Mouse (Mus musculus): ENCODE measurements around the gene Agap1. TPM values are rescaled to one million over a fixed set of nuclear protein-coding genes. Genes with fewer than 3 reads are reported as not detected.

Agap1 gene
- polyA plus RNA-seq, 1 experiment from 2014 or later, result 17.6 TPM

GRCm38 (mm10) chr1:89880193-89880592 lies 425.6 kb downstream of the Agap1 start:
- Histone ChIP-seq H3K4me1 (ENCODE audit: control insufficient read depth, insufficient read depth, low read length) (peaks cover 16% of the 10 kb centered on the region), H3K9me3 (ENCODE audit: control insufficient read depth, low read depth, low read length) (no peaks in the 10 kb centered on the region), H3K27ac (ENCODE audit: low read length) (no peak overlapping the region), H3K9ac (replicated peaks; ENCODE audit: low read depth, low read length) (no peak overlapping the region), H3K4me2 (replicated peaks; ENCODE audit: low read depth, low read length) (no peak overlapping the region), H3K36me3 (ENCODE audit: control insufficient read depth, insufficient read depth, low read length) (no peaks in the 10 kb centered on the region; the same call in 1 of the 2 replicates), H3K27me3 (ENCODE audit: control insufficient read depth, insufficient read depth, low read length) (no peaks in the 10 kb centered on the region), H3K4me3 (ENCODE audit: low read depth, low read length) (no peak overlapping the region)
- 19% methylated on average over 8 of the region's 8 CpGs for WGBS
- no peak for ATAC-seq (ENCODE audit: insufficient number of reproducible peaks, insufficient read depth, low FRiP score, low read depth)

GRCm38 (mm10) chr1:89880834-89881233 lies 426.2 kb downstream of the Agap1 start:
- Histone ChIP-seq H3K4me2 (replicated peaks; ENCODE audit: low read depth, low read length) (no peak overlapping the region), H3K9ac (replicated peaks; ENCODE audit: low read depth, low read length) (no peak overlapping the region), H3K27me3 (ENCODE audit: control insufficient read depth, insufficient read depth, low read length) (no peaks in the 10 kb centered on the region), H3K4me3 (ENCODE audit: low read depth, low read length) (no peak overlapping the region), H3K4me1 (ENCODE audit: control insufficient read depth, insufficient read depth, low read length) (peaks cover 22% of the 10 kb centered on the region), H3K9me3 (ENCODE audit: control insufficient read depth, low read depth, low read length) (no peaks in the 10 kb centered on the region), H3K27ac (ENCODE audit: low read length) (no peak overlapping the region), H3K36me3 (ENCODE audit: control insufficient read depth, insufficient read depth, low read length) (no peaks in the 10 kb centered on the region; the same call in 1 of the 2 replicates)
- ATAC-seq (ENCODE audit: insufficient number of reproducible peaks, insufficient read depth, low FRiP score, low read depth), result no peak
- WGBS, result 70% methylated on average over 10 of the region's 10 CpGs

- Histone ChIP-seq H3K4me1 (ENCODE audit: control insufficient read depth, insufficient read depth, low read length) (peaks cover 22% of the 10 kb centered on the region), H3K9me3 (ENCODE audit: control insufficient read depth, low read depth, low read length) (no peaks in the 10 kb centered on the region), H3K4me2 (replicated peaks; ENCODE audit: low read depth, low read length) (no peak overlapping the region), H3K4me3 (ENCODE audit: low read depth, low read length) (no peak overlapping the region), H3K27me3 (ENCODE audit: control insufficient read depth, insufficient read depth, low read length) (no peaks in the 10 kb centered on the region), H3K27ac (ENCODE audit: low read length) (no peak overlapping the region), H3K9ac (replicated peaks; ENCODE audit: low read depth, low read length) (no peak overlapping the region), H3K36me3 (ENCODE audit: control insufficient read depth, insufficient read depth, low read length) (peaks cover 6% of the 10 kb centered on the region; the same call in 1 of the 2 replicates)
- no peak for ATAC-seq (ENCODE audit: insufficient number of reproducible peaks, insufficient read depth, low FRiP score, low read depth)
- 80% methylated on average over 8 of the region's 8 CpGs for WGBS
Measured at GRCm38 (mm10) chr1:89884335-89884734, 429.7 kb downstream of the Agap1 start.

- WGBS, result 13% methylated on average over 4 of the region's 4 CpGs
- no peak overlapping the region for H3K27ac ChIP-seq (ENCODE audit: low read length)
- ATAC-seq (ENCODE audit: insufficient number of reproducible peaks, insufficient read depth, low FRiP score, low read depth), result peak; percentile 67; the same call in 1 of the 2 replicates
Measured at GRCm38 (mm10) chr1:89885696-89886095, 431.1 kb downstream of the Agap1 start.

GRCm38 (mm10) chr1:89891400-89891799 lies 436.8 kb downstream of the Agap1 start:
- Histone ChIP-seq H3K27ac (ENCODE audit: low read length) (no peak overlapping the region), H3K36me3 (ENCODE audit: control insufficient read depth, insufficient read depth, low read length) (peaks cover 6% of the 10 kb centered on the region; the same call in 1 of the 2 replicates)
- WGBS, result 88% methylated on average over 6 of the region's 6 CpGs

More at GRCm38 (mm10) chr1:89885696-89886095, 431.1 kb downstream of the Agap1 start:
- Histone ChIP-seq H3K4me1 (ENCODE audit: control insufficient read depth, insufficient read depth, low read length) (peaks cover 12% of the 10 kb centered on the region; the same call in 1 of the 2 replicates), H3K4me3 (ENCODE audit: low read depth, low read length) (no peak overlapping the region), H3K36me3 (ENCODE audit: control insufficient read depth, insufficient read depth, low read length) (peaks cover 6% of the 10 kb centered on the region; the same call in 1 of the 2 replicates), H3K9ac (replicated peaks; ENCODE audit: low read depth, low read length) (no peak overlapping the region), H3K9me3 (ENCODE audit: control insufficient read depth, low read depth, low read length) (no peaks in the 10 kb centered on the region), H3K4me2 (replicated peaks; ENCODE audit: low read depth, low read length) (no peak overlapping the region), H3K27me3 (ENCODE audit: control insufficient read depth, insufficient read depth, low read length) (no peaks in the 10 kb centered on the region)

GRCm38 (mm10) chr1:89892281-89892680 lies 437.7 kb downstream of the Agap1 start:
- WGBS, result 51% methylated on average over 7 of the region's 7 CpGs
- Histone ChIP-seq H3K4me2 (replicated peaks; ENCODE audit: low read depth, low read length) (no peak overlapping the region), H3K4me3 (ENCODE audit: low read depth, low read length) (no peak overlapping the region), H3K9me3 (ENCODE audit: control insufficient read depth, low read depth, low read length) (no peaks in the 10 kb centered on the region), H3K9ac (replicated peaks; ENCODE audit: low read depth, low read length) (no peak overlapping the region), H3K27ac (ENCODE audit: low read length) (no peak overlapping the region), H3K27me3 (ENCODE audit: control insufficient read depth, insufficient read depth, low read length) (no peaks in the 10 kb centered on the region), H3K4me1 (ENCODE audit: control insufficient read depth, insufficient read depth, low read length) (no peaks in the 10 kb centered on the region), H3K36me3 (ENCODE audit: control insufficient read depth, insufficient read depth, low read length) (peaks cover 6% of the 10 kb centered on the region; the same call in 1 of the 2 replicates)
- ATAC-seq (ENCODE audit: insufficient number of reproducible peaks, insufficient read depth, low FRiP score, low read depth), result no peak

More at GRCm38 (mm10) chr1:89891400-89891799, 436.8 kb downstream of the Agap1 start:
- no peaks in the 10 kb centered on the region for H3K9me3 ChIP-seq (ENCODE audit: control insufficient read depth, low read depth, low read length)
- H3K4me2 ChIP-seq (replicated peaks; ENCODE audit: low read depth, low read length), result no peak overlapping the region
- ATAC-seq (ENCODE audit: insufficient number of reproducible peaks, insufficient read depth, low FRiP score, low read depth), result no peak
- no peak overlapping the region for H3K9ac ChIP-seq (replicated peaks; ENCODE audit: low read depth, low read length)
- no peaks in the 10 kb centered on the region for H3K27me3 ChIP-seq (ENCODE audit: control insufficient read depth, insufficient read depth, low read length)
- no peaks in the 10 kb centered on the region for H3K4me1 ChIP-seq (ENCODE audit: control insufficient read depth, insufficient read depth, low read length)
- H3K4me3 ChIP-seq (ENCODE audit: low read depth, low read length), result no peak overlapping the region

GRCm38 (mm10) chr1:89895801-89896200 lies 441.2 kb downstream of the Agap1 start:
- WGBS, result 78% methylated on average over 5 of the region's 5 CpGs
- H3K27me3 ChIP-seq (ENCODE audit: control insufficient read depth, insufficient read depth, low read length), result no peaks in the 10 kb centered on the region
- H3K36me3 ChIP-seq (ENCODE audit: control insufficient read depth, insufficient read depth, low read length), result no peaks in the 10 kb centered on the region; the same call in 1 of the 2 replicates
- no peaks in the 10 kb centered on the region for H3K9me3 ChIP-seq (ENCODE audit: control insufficient read depth, low read depth, low read length)
- H3K4me1 ChIP-seq (ENCODE audit: control insufficient read depth, insufficient read depth, low read length), result no peaks in the 10 kb centered on the region
- ATAC-seq (ENCODE audit: insufficient number of reproducible peaks, insufficient read depth, low FRiP score, low read depth), result no peak
- no peak overlapping the region for H3K4me2 ChIP-seq (replicated peaks; ENCODE audit: low read depth, low read length)
- H3K9ac ChIP-seq (replicated peaks; ENCODE audit: low read depth, low read length), result no peak overlapping the region
- H3K27ac ChIP-seq (ENCODE audit: low read length), result no peak overlapping the region
- H3K4me3 ChIP-seq (ENCODE audit: low read depth, low read length), result no peak overlapping the region

GRCm38 (mm10) chr1:89899036-89899435 lies 444.4 kb downstream of the Agap1 start:
- H3K27me3 ChIP-seq (ENCODE audit: control insufficient read depth, insufficient read depth, low read length), result no peaks in the 10 kb centered on the region
- no peak overlapping the region for H3K27ac ChIP-seq (ENCODE audit: low read length)
- WGBS, result 79% methylated on average over 2 of the region's 2 CpGs
- no peak for ATAC-seq (ENCODE audit: insufficient number of reproducible peaks, insufficient read depth, low FRiP score, low read depth)
- H3K36me3 ChIP-seq (ENCODE audit: control insufficient read depth, insufficient read depth, low read length), result no peaks in the 10 kb centered on the region
- H3K4me3 ChIP-seq (ENCODE audit: low read depth, low read length), result no peak overlapping the region
- H3K9me3 ChIP-seq (ENCODE audit: control insufficient read depth, low read depth, low read length), result no peaks in the 10 kb centered on the region
- H3K4me2 ChIP-seq (replicated peaks; ENCODE audit: low read depth, low read length), result no peak overlapping the region
- no peaks in the 10 kb centered on the region for H3K4me1 ChIP-seq (ENCODE audit: control insufficient read depth, insufficient read depth, low read length)
- no peak overlapping the region for H3K9ac ChIP-seq (replicated peaks; ENCODE audit: low read depth, low read length)

Data from stomach, embryonic 14.5 days (tissue).